Mouse (Mus musculus) lung, postnatal 10 days (tissue): ENCODE data around the gene Nos1ap.

Source experiments
- DNase-seq: peaks from one replicate; pipeline ENCODE4 v3.0.0; 2021

The Nos1ap gene

DNA sequence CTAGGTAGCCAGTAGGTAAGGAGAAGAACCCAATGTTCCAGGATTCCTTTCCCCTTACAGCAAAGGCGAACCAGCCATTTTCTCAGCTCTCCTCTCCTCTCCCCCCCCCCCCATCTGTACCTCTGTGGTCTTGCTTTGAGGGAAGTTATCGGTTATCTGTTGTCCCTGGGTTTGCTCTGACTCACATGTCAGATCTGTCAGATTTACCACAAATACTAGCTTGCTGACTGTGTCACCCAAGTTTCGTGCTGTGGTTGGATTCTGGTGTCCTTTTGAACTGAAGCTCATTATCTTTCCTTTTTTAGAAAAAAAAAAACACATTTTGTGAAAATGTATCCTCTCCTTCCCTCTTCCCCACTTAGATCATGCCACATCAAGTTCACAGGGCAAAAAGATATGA is 50.2 kb downstream of the Nos1ap start:
- DNase-seq, result no peak

DNA sequence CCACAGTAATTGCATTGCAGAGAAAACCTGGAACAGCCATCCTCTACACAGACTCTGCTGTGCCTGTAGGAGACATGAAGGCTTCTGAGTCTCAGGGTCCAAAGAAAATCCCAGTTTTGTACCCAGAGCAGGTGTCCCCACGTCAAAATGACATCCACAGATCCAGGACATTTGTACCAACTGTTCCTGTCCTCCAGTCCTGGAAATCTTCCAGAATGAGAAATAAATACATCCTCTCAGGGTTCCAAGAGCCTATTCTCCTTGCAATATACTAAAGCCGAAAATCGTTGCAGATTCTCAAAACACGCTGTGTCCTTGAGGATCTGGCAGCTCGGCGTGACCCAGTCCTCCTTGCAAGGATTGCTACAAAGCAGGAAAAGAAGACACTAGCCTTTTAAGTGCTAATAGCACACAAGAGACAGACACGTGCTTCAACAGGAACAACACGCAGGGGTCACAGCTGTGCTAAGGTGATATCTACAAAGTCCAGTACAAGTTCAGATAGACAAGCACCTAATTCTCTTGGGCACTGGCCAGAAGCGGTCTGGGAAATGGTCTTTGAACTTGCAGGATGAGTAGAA is 51.1 kb downstream of the Nos1ap start:
- DNase-seq, result no peak

DNA sequence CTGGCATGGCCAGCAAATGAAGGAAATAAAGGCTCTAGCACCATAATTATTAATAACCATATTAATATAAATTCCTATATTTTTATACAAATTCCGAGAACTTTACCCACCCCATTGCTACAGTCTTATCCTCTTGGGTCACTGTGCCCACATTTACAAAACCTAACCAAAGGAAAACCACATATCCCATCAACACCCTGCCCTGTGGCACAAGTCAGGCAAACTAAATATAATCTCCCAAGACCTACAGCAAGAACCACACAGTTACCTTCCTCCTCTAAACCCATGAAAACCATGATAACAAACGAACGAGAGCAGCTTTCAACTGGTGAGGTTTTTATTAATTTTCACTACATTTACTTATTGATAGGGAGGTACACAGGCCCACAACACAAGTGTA is 53.3 kb downstream of the Nos1ap start:
- no peak for DNase-seq

DNA sequence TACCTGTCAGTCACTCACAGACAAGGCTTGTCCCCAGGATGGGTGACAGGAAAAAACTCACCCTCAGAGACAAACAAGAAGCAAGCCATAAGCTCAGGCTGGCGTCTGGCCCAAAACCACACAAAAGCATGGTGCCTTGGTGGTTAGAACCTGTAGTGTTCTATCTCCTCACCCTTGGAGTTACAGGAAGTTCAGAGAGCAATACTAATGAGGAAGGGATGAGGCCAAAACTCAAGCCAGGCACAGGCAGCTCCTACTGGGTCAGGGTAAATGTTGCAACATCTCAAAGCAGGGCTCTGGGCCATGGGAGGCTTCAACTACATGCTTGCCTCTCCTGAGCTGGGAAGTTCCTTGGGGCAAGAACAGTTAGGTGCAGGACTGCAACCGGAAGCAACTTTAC is 54.4 kb downstream of the Nos1ap start:
- peak; percentile 30 for DNase-seq

DNA sequence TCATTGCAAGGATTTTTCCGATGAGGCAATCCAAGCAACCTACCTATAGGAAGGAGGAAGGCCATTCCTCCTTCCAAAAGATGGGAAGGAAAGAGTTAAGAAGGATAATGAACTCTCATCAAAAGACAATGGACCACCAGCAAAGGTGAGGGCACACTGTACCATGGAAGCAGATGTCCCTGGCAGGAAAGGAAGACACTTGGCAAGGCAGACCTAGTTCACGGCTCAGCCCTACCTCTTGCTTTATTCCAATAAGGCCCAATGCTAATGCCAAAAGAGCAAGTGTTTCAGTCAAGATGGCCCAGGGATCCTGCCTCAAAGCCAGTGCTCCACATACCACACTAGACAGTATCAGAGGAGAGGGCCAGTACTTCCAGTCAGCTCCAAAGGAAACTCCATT is 58.4 kb downstream of the Nos1ap start:
- DNase-seq, result no peak

DNA sequence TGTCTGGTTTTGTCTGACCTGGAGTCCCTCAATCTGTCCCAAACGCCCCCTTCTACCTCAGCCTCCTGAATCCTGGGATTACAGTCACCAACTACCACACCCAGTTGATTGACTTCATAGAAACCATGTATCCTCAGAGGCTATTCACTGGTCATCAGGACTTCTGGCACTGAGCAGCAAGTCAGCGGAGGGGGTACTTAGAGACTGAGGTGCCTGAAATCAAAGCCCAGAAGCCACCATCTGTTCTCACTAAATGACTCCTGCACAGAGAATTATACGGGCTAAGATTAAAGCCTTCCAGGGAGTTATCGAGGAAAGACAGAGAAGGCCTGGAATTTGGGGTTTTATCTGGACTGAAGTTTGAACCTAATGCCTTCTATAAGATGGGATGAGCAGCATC is 59.2 kb downstream of the Nos1ap start:
- DNase-seq, result no peak

DNA sequence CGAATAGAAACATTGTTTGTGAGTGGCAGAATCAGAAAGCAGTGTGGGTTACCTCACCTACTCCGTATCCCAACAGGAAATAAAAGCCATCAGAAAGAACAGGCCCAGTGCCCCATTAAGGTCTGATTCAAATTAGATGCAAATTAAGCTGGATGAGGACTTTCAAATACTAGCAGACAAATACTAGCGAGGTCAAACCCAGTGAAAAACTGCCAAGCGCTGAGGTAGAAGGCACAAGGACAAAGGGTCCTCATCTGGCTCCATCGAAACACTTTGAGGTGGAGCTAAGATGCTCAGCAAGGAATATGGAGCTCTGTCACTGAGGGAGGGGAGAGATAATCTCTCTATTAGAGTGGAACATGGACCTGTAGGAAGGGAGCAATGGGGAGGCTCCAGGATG is 66.8 kb downstream of the Nos1ap start:
- no peak for DNase-seq

DNA sequence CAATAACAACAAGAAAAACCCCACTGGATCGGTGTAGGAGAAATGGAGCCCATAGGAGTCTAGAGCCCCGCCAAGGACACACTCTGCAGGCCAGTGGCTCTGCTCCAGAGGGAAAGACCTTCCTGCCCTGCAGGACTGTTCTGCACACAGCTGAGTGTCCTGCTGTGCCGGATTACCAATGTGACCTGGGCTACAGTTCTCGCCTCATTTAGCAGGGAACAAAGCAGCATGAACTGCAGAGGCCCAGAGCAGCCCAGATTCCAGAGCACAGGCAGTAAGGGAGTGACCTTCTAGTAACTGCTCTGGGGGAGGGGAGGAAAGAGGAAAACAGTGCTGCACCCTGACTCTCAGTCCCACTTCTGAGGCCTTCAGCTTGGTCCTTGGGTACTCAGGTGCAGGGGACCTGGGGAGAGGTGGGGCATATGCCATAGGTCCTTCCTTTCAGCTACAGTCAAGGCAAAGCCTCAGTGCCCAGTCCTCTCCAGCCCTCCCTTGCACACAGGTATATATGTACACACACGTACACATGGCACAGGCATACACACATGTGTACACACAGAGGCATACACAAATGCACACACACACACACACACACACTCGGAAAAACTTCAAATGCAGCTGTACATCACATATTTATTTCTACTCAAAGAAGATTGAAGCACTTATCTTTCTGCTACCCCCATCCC is 68.0 kb downstream of the Nos1ap start:
- DNase-seq, result no peak

DNA sequence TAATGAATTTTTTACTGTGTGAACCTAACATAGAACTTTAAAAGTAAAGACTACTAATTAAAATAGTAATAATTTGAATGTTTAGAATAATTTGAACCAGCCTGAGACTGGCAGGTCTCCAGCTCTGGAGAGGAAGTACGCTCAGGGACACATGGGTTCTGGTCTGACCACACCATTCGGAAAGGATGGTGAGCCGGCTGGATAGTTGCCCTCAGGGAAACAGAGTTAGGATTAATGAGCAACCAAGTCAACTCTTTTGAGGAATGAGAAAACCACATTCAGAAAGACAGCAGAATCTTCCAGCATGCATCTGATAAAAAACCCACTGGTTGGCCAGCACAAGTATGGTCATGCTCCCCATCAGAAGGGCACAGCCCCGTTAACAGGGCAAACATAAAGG is 69.5 kb downstream of the Nos1ap start:
- DNase-seq, result no peak

DNA sequence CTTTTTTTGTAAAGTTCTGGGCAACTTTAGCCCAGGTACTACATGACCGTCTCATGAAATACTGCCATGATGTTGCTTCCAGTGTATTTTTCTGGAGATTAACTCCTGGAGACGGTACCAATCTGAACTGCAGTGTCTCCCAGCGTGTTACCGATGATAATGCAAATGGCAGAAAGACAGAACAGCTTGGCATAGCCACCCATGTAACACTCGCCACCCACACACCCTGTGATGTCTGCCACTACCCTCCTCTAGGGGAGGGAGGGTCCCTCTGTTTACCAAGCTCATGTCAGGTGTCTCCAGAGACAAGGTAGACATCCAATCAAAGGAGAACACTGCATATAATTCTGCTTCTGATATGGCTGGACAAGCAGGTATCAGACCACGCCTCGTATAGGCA is 70.0 kb downstream of the Nos1ap start:
- DNase-seq, result no peak

DNA sequence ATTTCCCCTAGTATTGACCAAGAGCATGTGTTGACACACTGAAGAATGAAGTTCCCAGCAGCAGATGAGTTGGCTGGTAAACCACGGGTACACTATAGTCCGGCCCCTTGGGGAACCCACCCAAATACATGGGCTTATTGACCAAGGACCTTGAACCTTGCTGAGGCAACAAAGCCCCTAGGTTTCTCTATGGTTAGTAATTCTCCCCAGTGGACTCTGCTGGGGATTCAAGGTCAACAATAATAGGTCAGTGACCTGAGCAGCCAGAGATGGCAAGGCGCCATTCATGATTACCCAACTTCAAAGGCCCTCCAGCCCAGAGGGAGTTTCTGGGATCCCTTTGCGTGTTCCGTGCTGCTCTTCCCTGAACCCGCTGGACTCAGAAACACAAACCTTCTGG is 73.5 kb downstream of the Nos1ap start:
- no peak for DNase-seq

DNA sequence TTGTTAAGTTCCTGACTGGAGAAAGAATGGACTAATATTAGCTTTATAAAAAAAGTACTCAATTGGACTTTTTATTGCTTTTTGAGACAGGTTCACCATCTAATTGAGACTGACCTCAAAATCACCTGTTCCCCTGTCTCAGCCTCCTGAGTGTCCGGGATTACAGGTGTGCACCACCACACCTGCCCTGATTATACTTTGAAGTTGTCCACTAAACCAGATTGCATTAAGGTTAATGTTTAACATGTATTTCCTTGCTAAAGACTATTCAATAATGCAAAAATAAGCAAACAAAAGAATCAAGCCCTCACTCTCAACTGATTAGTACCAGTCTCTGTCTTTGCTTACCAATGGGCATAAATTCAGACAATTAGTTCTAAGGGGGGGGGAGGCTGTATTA is 74.2 kb downstream of the Nos1ap start:
- DNase-seq, result no peak

DNA sequence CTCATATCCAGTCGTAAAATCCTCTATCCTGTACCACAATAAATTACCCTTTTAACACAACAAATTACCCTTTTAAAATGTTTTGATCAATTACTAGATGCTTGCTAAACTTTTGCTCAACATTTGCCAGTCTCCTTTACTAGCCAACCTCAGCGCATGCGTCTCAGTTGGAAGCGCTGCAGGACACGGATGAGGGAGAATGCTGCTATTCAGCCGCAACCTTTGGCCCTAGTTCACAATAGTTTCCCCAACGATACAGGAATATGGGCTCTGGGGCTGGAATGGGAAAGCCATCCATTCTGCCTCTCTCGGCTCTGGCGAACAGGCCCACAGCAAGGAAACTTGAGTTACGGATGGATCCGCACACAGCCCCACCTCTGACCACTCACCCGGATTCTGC is 75.4 kb downstream of the Nos1ap start:
- DNase-seq, result no peak

DNA sequence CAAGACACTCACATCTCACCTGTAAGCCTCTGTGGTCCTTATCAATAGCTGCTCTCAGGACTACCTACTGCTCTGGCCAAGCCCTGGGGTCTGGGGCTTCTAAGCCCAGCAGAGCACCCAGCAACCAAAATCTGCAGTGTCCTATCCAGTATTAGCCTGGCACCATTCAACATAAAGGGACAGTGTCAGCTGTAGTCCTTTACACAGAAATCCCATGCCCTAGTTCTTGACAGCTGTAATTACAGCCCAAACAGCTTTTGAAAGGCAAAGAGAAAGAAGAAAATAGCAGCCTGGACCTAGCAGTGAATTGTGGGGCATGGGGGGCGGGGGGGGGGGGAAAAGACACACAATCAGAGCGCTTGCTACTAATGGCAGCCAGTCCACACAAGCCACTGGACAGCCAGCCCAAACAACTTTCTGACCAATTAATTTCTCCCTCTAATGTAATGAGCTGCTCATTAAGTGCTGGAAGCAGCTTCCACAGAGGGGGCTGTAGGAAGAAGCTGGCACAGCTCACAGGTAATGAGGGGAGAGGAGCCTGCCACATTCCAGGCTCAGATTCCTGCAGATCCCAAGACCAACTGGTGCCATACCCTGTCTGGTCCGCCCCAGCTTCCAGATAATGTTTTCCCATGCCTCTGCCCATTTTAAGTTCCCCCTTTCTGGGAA is 77.1 kb downstream of the Nos1ap start:
- no peak for DNase-seq

DNA sequence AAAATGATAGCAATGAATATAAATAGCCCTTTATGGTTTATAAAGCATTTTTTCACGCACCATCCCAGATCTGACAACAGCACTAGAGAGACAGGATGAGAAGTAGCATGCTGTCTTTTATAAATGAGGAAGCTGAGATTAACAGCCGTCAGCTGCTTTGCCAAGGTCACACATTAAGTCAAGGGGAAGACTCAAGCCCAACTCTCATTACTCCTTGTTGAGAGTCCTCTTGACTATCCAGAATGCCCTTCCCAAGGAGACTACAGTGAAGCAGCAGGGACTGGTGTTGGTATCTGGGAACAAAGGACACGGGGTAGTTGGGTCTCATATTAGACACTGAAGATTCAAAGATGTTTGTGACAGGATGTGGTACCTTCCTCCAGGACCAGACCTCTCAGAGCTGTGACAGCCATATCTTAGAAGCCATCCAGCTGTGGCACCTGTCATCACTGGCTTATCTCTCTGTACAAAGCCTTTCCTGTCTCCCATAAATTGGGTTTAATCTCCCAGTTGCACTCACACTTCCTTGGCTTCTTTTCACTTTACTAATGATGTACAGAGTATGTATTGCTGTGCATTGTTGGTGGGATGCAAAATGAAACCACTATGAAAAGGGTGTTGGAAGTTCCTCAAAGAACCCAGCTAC is 78.9 kb downstream of the Nos1ap start:
- no peak for DNase-seq

DNA sequence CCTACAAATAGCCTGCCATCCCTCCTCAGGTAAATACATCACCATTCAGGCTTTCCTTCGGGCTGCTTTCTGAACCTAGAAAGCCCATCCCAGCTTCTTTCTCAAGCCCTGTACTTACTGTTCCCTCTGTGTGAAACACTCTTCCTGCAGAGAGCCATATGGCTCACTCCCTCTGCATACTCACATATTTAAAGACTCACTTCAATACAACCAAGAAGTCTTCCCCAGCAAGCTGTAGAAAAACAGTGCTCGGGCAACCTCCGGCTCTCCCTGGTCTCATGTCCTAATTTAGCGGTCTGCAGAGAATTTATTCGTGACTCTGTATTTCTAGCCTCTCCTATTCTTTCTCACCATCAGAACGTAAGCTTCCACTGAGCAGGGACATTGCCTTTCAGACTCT is 83.4 kb downstream of the Nos1ap start:
- DNase-seq, result no peak

DNA sequence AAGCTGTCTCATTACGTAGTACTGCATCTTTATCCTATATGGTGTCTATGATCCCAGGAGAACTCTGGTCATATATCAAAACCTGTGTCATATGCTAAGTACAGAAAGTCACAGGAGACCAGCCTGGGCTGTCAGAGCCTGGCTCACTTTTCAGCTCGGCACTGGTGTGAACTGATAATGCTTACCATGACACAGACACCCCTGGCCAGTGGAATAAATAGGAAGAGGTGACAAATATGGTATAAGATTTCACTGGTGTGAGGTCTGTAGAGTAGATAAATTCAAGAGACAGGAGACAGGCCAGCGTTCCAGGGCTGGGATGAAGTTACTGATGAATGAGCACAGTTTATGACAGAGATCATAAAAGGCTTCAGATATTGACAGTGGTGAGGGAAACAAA is 84.6 kb downstream of the Nos1ap start:
- DNase-seq, result no peak

DNA sequence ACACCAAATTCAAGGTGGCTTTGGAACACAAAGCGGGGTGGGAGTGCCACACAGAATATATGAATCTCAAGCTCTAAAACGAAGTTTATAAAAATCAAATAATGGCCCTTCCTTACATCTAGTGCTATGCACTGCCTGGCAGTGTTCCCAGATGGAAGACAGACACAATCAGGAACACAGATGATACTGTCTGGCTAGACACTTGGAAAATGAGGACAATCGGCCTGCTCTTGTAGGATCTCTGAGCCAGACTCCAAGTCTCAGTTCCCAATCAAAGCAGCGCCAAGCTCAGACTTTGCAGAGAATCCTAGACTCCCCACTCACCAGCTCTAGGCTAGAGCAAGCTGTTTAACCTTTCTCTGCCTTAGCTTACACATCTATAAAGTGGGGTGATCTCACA is 85.3 kb downstream of the Nos1ap start:
- no peak for DNase-seq

DNA sequence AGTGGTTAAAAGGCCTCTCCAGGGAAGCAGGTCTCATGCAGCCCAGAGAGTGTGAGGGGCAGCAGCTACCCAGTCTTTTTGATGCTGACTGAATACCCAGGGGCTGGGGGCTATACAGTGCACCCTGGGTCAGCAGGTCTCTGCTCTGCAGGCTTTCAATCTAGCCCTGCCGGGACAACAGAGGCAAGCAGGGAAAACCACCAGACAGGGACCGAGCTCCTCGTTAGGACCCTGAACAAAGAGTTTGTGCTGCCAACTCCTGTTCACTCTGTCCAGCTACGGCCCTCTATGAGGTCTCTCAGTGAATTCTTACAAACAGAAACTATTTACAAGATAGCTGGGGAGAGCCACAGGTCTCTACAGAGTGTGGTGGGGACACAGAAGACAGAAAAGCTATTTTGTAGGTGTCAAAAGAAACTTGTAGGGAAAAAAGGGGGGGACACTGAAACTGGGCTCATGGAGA is 86.4 kb downstream of the Nos1ap start:
- DNase-seq, result no peak

DNA sequence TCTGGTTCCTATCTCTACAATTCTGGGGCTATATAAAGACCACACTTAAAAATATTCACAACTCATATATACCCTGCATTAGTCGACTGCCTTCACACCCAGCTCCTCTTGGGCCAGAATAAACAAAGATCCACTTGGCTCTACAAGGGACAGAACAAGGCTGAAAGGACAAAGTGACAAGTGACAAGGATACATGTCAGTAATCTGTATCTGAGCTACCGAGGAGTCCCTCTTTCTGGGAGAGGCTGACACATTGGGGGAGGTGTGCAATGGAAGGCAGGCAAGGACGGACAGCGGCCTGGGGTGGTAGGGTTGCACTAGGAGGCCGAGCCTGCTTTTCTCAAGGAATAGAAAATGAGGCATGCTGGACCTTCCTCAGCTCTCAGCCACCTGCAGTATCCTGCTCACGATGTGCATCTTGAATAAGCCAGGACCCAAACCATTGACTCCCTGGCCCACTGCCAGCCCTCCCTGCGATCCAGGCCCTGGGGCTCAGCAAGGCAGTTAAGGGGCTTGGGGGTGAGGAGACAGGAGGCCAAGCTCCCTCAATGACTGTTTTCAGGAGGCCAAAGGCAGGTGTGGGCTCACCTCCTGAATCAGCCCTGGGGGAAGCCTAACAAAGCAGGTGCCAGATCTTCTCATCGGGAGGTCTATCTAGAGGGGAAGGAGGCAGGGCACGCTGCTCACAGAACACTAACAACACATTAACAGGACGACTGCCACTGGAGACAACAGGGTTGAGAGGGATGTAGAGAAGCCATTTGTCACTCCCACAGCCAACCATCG is 87.0 kb downstream of the Nos1ap start:
- DNase-seq, result peak; percentile 27

DNA sequence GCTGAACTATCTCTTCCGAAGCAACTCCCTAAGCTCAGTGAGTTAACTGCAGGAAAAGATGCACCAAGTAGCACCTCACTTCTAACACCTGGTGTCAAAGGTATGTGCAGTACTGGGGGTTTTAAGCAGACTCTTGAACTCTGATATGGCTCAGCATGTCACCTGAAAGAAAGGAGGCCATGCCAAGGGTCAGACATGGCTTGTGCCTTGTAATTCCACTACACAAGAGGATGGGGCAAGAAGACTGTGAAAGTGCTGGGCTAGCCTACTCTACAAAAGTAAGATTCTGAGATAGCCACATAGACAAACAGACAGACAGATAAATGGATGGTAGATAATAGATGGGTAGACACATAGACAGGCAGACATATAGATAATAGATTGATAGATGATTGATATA is 87.7 kb downstream of the Nos1ap start:
- no peak for DNase-seq

DNA sequence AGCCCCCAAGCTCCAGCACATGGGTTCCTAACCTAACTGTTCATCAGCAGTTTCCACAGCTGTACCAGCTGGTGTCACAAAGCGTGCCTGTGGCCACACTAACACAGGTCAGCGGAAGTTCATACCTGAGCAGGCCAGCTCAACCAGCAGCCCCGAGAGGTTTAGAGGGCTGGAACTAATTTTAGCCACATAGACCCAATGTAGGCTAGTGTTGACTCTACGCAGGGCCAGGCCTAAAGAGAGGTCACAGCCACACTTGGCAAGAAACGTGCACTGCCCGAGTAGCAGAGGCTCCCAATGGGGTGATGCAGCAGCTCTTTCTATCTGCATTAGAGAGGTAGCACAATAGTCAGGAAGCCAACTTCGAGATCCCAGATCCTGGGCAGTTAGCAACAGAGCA is 88.1 kb downstream of the Nos1ap start:
- DNase-seq, result no peak

DNA sequence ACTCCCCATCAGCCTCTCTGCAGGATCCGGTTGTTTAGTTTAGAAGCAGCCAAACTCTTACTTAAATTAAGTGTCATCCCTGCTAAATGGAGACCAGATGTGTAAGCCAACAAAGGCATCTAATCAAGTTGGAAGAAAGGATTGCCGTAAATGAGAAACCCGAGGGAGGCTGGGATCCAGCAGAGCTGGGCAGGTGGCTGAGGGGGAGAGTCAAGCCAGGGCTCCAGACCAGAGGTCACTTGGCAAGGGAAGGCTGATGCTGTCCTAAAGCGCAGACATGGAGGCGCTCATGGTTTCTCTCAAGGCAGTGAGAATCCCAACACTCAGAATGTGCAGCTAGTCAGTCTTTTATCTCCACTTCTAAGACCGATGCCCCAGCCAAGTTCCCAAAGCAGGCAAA is 89.8 kb downstream of the Nos1ap start:
- peak; percentile 53 for DNase-seq
